Mouse (Mus musculus): ENCODE measurements around the gene Zfp12. TPM values are rescaled to one million over a fixed set of nuclear protein-coding genes. Genes with fewer than 3 reads are reported as not detected.
A peak's percentile ranks its signal among the peaks of the same experiment; 100 is the strongest.

The Zfp12 gene
- polyA plus RNA-seq, 1 experiment: 5.7 TPM

DNA sequence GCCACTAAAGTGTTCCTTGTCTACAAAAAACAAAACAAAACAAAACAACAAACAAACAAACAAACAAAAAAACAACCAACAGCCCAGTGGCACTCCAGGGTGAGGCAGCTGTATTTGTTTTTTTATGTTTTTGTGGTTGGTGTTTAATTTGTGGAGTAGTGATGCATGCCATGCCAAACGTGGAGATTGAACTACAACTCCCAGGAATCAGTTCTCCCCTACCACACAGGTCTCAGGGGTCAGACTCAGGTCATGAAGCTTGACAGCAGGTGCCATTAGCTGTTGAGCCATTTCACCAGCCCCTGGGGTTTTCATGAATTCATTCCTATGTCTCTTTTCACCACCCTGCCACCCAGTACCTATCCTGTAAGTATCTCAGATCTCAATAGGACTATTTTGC is 30.4 kb downstream of the Zfp12 start:
- Histone ChIP-seq H3K27me3 (ENCODE audit: control insufficient read depth, insufficient read depth, low read length) (no peaks in the 10 kb centered on the region), H3K4me1 (ENCODE audit: control insufficient read depth, insufficient read depth, low read length) (peaks cover 14% of the 10 kb centered on the region), H3K4me3 (ENCODE audit: control insufficient read depth, low read depth, low read length) (no peak overlapping the region), H3K27ac (ENCODE audit: control insufficient read depth, insufficient read depth, low read depth, low read length) (no peak overlapping the region), H3K36me3 (ENCODE audit: control insufficient read depth, insufficient read depth, low read length) (no peaks in the 10 kb centered on the region)
- TF ChIP-seq POLR2A (IDR thresholded peaks at IDR 0.05; ENCODE audit: control insufficient read depth, low read depth, low read length) (no peak), CTCF (IDR thresholded peaks at IDR 0.05; ENCODE audit: control insufficient read depth, insufficient read depth, insufficient replicate concordance, low read depth, low read length) (no peak)

DNA sequence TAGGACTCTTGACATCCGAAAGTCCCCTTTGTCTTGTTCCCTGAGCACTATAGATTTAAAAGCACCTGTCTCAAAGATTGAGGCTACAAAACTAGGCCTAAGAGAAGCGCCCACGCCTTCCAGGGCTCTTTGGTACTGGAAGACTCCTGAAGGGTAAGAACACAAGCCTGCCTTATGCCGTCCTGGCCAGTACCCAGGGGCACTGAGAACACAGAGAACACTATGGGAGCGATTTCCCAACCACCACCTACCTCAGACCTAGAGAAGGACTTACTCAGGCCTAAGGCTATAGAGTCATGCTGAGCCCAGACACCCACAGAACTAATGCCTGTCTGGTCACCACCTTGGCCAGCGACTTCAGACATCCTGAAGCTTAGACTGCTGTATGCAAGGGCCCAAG is 31.8 kb downstream of the Zfp12 start:
- Histone ChIP-seq H3K36me3 (ENCODE audit: control insufficient read depth, insufficient read depth, low read length) (no peaks in the 10 kb centered on the region), H3K27me3 (ENCODE audit: control insufficient read depth, insufficient read depth, low read length) (no peaks in the 10 kb centered on the region), H3K27ac (ENCODE audit: control insufficient read depth, insufficient read depth, low read depth, low read length) (no peak overlapping the region), H3K4me3 (ENCODE audit: control insufficient read depth, low read depth, low read length) (no peak overlapping the region), H3K4me1 (ENCODE audit: control insufficient read depth, insufficient read depth, low read length) (peaks cover 14% of the 10 kb centered on the region)
- TF ChIP-seq POLR2A (IDR thresholded peaks at IDR 0.05; ENCODE audit: control insufficient read depth, low read depth, low read length): no peak
- no peak for TF ChIP-seq CTCF (IDR thresholded peaks at IDR 0.05; ENCODE audit: control insufficient read depth, insufficient read depth, insufficient replicate concordance, low read depth, low read length)

DNA sequence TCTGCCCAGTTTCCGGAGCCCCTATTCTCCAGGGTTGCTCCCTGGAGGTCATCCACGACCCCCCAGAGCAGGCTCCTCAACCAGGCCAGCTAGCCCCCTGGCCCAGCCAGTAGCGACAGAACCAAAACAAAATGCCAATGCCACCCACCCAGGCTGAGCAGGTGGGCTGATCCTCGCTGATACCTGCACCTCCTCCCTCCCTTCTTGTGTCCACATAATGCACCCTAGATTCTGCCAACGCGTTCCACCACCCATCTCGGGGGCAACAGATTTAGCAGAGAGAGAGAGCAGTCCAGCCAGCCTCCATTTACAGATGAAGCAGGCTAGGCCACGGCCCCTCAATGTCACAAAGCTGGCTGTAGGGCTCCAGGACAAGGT is 34.0 kb downstream of the Zfp12 start:
- no peak for TF ChIP-seq CTCF (IDR thresholded peaks at IDR 0.05; ENCODE audit: control insufficient read depth, insufficient read depth, insufficient replicate concordance, low read depth, low read length)
- no peak for TF ChIP-seq POLR2A (IDR thresholded peaks at IDR 0.05; ENCODE audit: control insufficient read depth, low read depth, low read length)
- Histone ChIP-seq H3K27ac (ENCODE audit: control insufficient read depth, insufficient read depth, low read depth, low read length) (no peak overlapping the region), H3K27me3 (ENCODE audit: control insufficient read depth, insufficient read depth, low read length) (no peaks in the 10 kb centered on the region), H3K36me3 (ENCODE audit: control insufficient read depth, insufficient read depth, low read length) (no peaks in the 10 kb centered on the region), H3K4me1 (ENCODE audit: control insufficient read depth, insufficient read depth, low read length) (peaks cover 14% of the 10 kb centered on the region), H3K4me3 (ENCODE audit: control insufficient read depth, low read depth, low read length) (peak overlapping the region; percentile 89)

DNA sequence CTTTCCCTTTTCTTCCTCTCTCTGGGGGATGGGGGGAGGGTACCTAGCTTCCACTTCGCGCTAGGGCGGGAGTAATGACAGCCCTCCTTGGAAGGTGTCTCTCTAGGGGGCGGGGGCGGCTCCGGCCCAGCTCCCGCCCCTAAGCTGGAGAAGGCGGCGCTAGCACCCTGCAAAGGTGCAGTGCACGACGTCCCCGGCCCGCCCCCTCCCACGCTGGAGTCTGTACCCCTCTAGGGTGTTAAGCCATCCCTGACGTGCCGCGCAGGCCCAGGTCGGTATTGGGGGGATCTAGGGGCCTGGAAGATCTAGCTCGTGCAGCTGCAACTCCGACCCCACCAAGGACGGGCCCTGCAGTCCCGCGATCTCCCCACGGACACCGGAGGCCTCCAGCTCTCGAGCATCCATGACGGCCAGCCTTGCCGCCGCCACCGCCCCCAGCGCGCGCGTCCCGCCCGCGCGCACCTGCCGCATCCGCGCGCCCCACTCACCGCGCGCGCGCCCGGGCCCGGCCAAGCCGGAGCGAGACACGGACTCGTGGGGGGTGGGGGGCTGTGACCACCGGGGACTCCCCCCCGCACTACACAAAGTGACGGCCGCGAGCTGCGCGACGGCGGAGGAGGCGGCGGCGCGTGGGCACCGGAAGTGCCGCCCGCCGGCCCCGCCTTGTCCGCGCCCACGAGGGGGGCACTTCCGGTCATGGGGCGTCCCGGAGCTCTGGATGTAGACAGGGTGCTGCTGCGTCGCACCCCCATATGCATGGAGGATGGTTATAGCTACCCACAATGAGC is 34.6 kb downstream of the Zfp12 start, which contains the start of gene Zfp316:
Zfp316 (minus strand) TSS at position 660 of the 788 bp plus-strand sequence.
- Histone ChIP-seq H3K4me1 (ENCODE audit: control insufficient read depth, insufficient read depth, low read length) (peaks cover 14% of the 10 kb centered on the region), H3K27ac (ENCODE audit: control insufficient read depth, insufficient read depth, low read depth, low read length) (no peak within 1 kb of the TSS), H3K27me3 (ENCODE audit: control insufficient read depth, insufficient read depth, low read length) (no peaks in the 10 kb centered on the region), H3K36me3 (ENCODE audit: control insufficient read depth, insufficient read depth, low read length) (no peaks in the 10 kb centered on the region), H3K4me3 (ENCODE audit: control insufficient read depth, low read depth, low read length) (peak within 1 kb of the TSS; percentile 89)
- TF ChIP-seq CTCF (IDR thresholded peaks at IDR 0.05; ENCODE audit: control insufficient read depth, insufficient read depth, insufficient replicate concordance, low read depth, low read length) (no peak), POLR2A (IDR thresholded peaks at IDR 0.05; ENCODE audit: control insufficient read depth, low read depth, low read length) (peak; percentile 12; the same call in 1 of the 2 replicates)

DNA sequence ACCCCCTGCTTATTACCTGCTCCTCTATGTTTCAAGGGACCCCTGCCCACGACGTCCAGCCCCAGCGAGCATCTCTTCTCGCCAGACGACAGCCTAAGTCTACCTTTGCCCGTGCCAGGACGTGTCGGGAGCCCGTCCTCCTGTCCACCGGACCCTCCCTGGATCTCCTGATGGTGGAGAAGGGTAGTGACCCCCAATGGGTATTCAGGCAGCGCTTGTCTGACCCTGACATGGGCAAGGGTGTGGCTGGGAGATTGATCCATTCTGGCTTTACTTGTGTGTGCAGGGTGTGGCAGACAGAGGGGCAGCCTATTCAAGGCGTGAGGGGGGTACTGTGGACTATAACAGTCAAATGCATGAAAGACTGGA is 35.2 kb downstream of the Zfp12 start:
- Histone ChIP-seq H3K4me3 (ENCODE audit: control insufficient read depth, low read depth, low read length) (peak overlapping the region; percentile 89), H3K27me3 (ENCODE audit: control insufficient read depth, insufficient read depth, low read length) (no peaks in the 10 kb centered on the region), H3K36me3 (ENCODE audit: control insufficient read depth, insufficient read depth, low read length) (no peaks in the 10 kb centered on the region), H3K4me1 (ENCODE audit: control insufficient read depth, insufficient read depth, low read length) (peaks cover 14% of the 10 kb centered on the region), H3K27ac (ENCODE audit: control insufficient read depth, insufficient read depth, low read depth, low read length) (no peak overlapping the region)
- TF ChIP-seq CTCF (IDR thresholded peaks at IDR 0.05; ENCODE audit: control insufficient read depth, insufficient read depth, insufficient replicate concordance, low read depth, low read length) (no peak), POLR2A (IDR thresholded peaks at IDR 0.05; ENCODE audit: control insufficient read depth, low read depth, low read length) (no peak)

DNA sequence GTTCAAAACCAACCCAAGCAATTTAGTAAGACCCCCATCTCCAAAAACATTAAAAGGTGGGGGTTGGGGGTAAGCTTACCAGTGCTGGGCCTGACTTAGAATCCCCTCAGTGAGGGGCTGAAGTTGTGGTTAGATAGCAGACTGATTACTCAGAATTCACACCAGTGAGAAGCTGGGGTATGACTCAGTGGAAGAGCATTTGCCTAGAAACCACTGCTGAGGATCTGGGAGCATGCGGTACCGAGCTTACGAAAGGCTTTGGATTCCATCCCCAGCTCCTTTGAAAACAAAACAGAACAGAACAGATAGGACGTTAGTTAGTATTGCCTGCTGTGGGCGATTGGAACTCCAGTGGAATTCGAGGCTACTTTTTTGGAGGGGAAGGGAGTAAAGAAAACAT is 36.7 kb downstream of the Zfp12 start:
- no peaks in the 10 kb centered on the region for H3K27me3 ChIP-seq (ENCODE audit: control insufficient read depth, insufficient read depth, low read length)
- peaks cover 14% of the 10 kb centered on the region for H3K4me1 ChIP-seq (ENCODE audit: control insufficient read depth, insufficient read depth, low read length)
- no peaks in the 10 kb centered on the region for H3K36me3 ChIP-seq (ENCODE audit: control insufficient read depth, insufficient read depth, low read length)
- H3K4me3 ChIP-seq (ENCODE audit: control insufficient read depth, low read depth, low read length): no peak overlapping the region
- H3K27ac ChIP-seq (ENCODE audit: control insufficient read depth, insufficient read depth, low read depth, low read length): no peak overlapping the region
- TF ChIP-seq CTCF (IDR thresholded peaks at IDR 0.05; ENCODE audit: control insufficient read depth, insufficient read depth, insufficient replicate concordance, low read depth, low read length): no peak

DNA sequence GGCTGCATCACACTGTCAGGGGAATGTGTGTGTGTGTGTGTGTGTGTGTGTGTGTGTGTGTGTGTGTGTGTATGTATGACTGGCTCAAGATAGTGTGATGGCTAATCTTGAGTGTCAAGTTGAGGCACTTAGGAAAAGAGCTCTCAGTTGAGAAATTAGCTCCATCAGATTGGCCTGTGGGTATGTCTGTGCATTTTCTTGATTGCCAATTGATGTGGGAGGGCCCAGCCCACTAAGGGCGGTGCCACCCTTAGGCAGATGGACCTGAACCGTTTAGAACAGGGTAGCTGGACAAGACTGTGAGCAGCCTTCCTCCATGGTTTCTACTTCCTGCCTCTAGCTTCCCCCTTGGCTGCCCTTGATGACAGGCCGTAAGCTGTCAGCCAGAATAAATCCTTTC is 37.1 kb downstream of the Zfp12 start:
- H3K4me3 ChIP-seq (ENCODE audit: control insufficient read depth, low read depth, low read length): no peak overlapping the region
- H3K27me3 ChIP-seq (ENCODE audit: control insufficient read depth, insufficient read depth, low read length): no peaks in the 10 kb centered on the region
- peaks cover 14% of the 10 kb centered on the region for H3K4me1 ChIP-seq (ENCODE audit: control insufficient read depth, insufficient read depth, low read length)
- H3K36me3 ChIP-seq (ENCODE audit: control insufficient read depth, insufficient read depth, low read length): no peaks in the 10 kb centered on the region
- TF ChIP-seq CTCF (IDR thresholded peaks at IDR 0.05; ENCODE audit: control insufficient read depth, insufficient read depth, insufficient replicate concordance, low read depth, low read length): no peak
- H3K27ac ChIP-seq (ENCODE audit: control insufficient read depth, insufficient read depth, low read depth, low read length): no peak overlapping the region
